Mouse (Mus musculus): ENCODE data around the gene Dirc2.
A peak's percentile ranks its signal among the peaks of the same experiment; 100 is the strongest.

The Dirc2 gene

GRCm38 (mm10) chr16:35768785-35769642 lies at the start of gene Dirc2:
Dirc2 (minus strand) TSS chr16:35769356.
- peak; percentile 67 for DNase-seq (ENCODE audit: low read depth, low spot score)

GRCm38 (mm10) chr16:35817255-35818089 lies 48.3 kb upstream of the Dirc2 start:
- DNase-seq (ENCODE audit: low read depth, low spot score) = peak; percentile 70

GRCm38 (mm10) chr16:35813119-35813518 lies 44.0 kb upstream of the Dirc2 start:
- no peak for DNase-seq (ENCODE audit: low read depth, low spot score)

GRCm38 (mm10) chr16:35808838-35809237 lies 39.7 kb upstream of the Dirc2 start:
- no peak for DNase-seq (ENCODE audit: low read depth, low spot score)

- DNase-seq (ENCODE audit: low read depth, low spot score) = no peak
These were observed 38.5 kb upstream of the Dirc2 start for GRCm38 (mm10) chr16:35807663-35807992.

- no peak for DNase-seq (ENCODE audit: low read depth, low spot score)
These were observed 38.0 kb upstream of the Dirc2 start for GRCm38 (mm10) chr16:35806973-35807662.

GRCm38 (mm10) chr16:35803723-35804122 lies 34.6 kb upstream of the Dirc2 start:
- DNase-seq (ENCODE audit: low read depth, low spot score) = no peak

GRCm38 (mm10) chr16:35802163-35802562 lies 33.0 kb upstream of the Dirc2 start:
- DNase-seq (ENCODE audit: low read depth, low spot score) = no peak

- no peak for DNase-seq (ENCODE audit: low read depth, low spot score)
These were observed 22.9 kb upstream of the Dirc2 start for GRCm38 (mm10) chr16:35791962-35792521.

- DNase-seq (ENCODE audit: low read depth, low spot score) = no peak
These were observed 19.2 kb upstream of the Dirc2 start for GRCm38 (mm10) chr16:35788330-35788729.

- no peak for DNase-seq (ENCODE audit: low read depth, low spot score)
These were observed 18.5 kb upstream of the Dirc2 start for GRCm38 (mm10) chr16:35787568-35788189.

GRCm38 (mm10) chr16:35787163-35787562 lies 18.0 kb upstream of the Dirc2 start:
- DNase-seq (ENCODE audit: low read depth, low spot score) = no peak

- peak; percentile 25 for DNase-seq (ENCODE audit: low read depth, low spot score)
These were observed 15.1 kb upstream of the Dirc2 start for GRCm38 (mm10) chr16:35784134-35784725.

GRCm38 (mm10) chr16:35783207-35783573 lies 14.0 kb upstream of the Dirc2 start:
- DNase-seq (ENCODE audit: low read depth, low spot score) = no peak

GRCm38 (mm10) chr16:35782451-35783206 lies 13.5 kb upstream of the Dirc2 start:
- no peak for DNase-seq (ENCODE audit: low read depth, low spot score)

GRCm38 (mm10) chr16:35781651-35782050 lies 12.5 kb upstream of the Dirc2 start:
- no peak for DNase-seq (ENCODE audit: low read depth, low spot score)

GRCm38 (mm10) chr16:35781096-35781495 lies 11.9 kb upstream of the Dirc2 start:
- no peak for DNase-seq (ENCODE audit: low read depth, low spot score)

- DNase-seq (ENCODE audit: low read depth, low spot score) = no peak
These were observed 10.5 kb upstream of the Dirc2 start for GRCm38 (mm10) chr16:35779681-35780080.

- DNase-seq (ENCODE audit: low read depth, low spot score) = no peak
These were observed 8.6 kb upstream of the Dirc2 start for GRCm38 (mm10) chr16:35777768-35778167.

- DNase-seq (ENCODE audit: low read depth, low spot score) = no peak
These were observed 7.6 kb upstream of the Dirc2 start for GRCm38 (mm10) chr16:35776737-35777136.

Data from ES-CJ7 (cell line).